Mouse (Mus musculus) G1E (cell line): ENCODE results near the gene Med9.

Experiments used
- CTCF ChIP-seq: IDR thresholded peaks from 2 replicates; pipeline ENCODE4 v1.5.1; 2012; ENCODE audit warnings: low read depth, low read length, inconsistent platforms, mixed read lengths
- GATA1 ChIP-seq: IDR thresholded peaks from 2 replicates; pipeline ENCODE4 v1.6.1; 2012; ENCODE audit warnings: borderline replicate concordance, low read length, inconsistent platforms, mixed read lengths
- TAL1 ChIP-seq: conservative IDR thresholded peaks from 2 replicates; pipeline ENCODE4 v1.6.1; 2012; ENCODE audit warnings: low read depth, low read length, inconsistent platforms, mixed read lengths

- TF ChIP-seq CTCF (no peak), GATA1 (no peak), TAL1 (no peak)
Observed at GRCm38 (mm10) chr11:59989406-59989805, 41.4 kb downstream of the Med9 start.
